Mouse (Mus musculus): ENCODE data around the gene Phox2b.

DNA sequence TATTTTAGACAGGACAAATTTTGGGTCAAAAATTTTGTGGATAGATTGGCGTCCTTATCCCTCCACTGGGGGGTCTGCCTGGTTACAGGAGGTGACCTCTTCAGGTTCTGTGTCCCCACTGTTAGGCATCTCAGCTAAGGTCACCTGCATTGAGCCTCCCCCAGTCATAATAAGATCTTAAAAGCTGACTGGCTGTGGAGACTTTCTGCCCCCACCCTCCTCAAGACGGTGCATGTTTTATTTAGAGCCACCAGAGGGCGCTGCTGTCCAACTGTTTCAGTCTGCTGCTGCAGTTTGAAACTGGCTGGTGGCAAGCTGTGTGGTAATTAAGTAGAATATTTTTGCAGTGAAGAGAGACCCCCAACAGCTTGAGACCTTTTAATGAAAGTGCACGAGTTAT lies 51.1 kb downstream of the Phox2b start:
- no peak for TF ChIP-seq NANOG (IDR thresholded peaks at IDR 0.05; ENCODE audit: borderline replicate concordance, low read length)
- TF ChIP-seq CTCF (conservative IDR thresholded peaks at IDR 0.05; ENCODE audit: low read length) = peak; percentile 66

Data from E14TG2a.4 (cell line).